Mouse (Mus musculus) C2C12 (cell line): ENCODE measurements around the gene Pla2g5. TPM values are rescaled to one million over a fixed set of nuclear protein-coding genes. Genes with fewer than 3 reads are reported as not detected.

Experiments
- H3K27me3 ChIP-seq: one replicate; pipeline ENCODE4 v1.6.1; 2011; ENCODE audit not compliant: control insufficient read depth, insufficient read depth, insufficient read length
- H3K36me3 ChIP-seq: one replicate; pipeline ENCODE4 v1.6.1; 2011; ENCODE audit not compliant: control insufficient read depth, insufficient read depth
- H3K4me3 ChIP-seq: one replicate; pipeline ENCODE4 v1.5.1; 2011; ENCODE audit warnings: mild to moderate bottlenecking, control low read depth; ENCODE audit not compliant: poor library complexity, insufficient read depth, severe bottlenecking
- H3K79me2 ChIP-seq: one replicate; pipeline ENCODE4 v1.6.1; 2011; ENCODE audit not compliant: control insufficient read depth, insufficient read depth
- H3K79me3 ChIP-seq: one replicate; pipeline ENCODE4 v1.6.1; 2011; ENCODE audit warnings: low read depth, control low read depth
- H3ac ChIP-seq: one replicate; pipeline ENCODE3; 2011; ENCODE audit warnings: low read depth; ENCODE audit not compliant: control insufficient read depth, insufficient read length
- CEBPB ChIP-seq: IDR thresholded peaks from one replicate; pipeline ENCODE4 v1.6.1; 2011; ENCODE audit warnings: low read depth, mild to moderate bottlenecking, control low read depth, moderate library complexity
- CTCF ChIP-seq: IDR thresholded peaks from one replicate; pipeline ENCODE4 v1.5.1; 2011; ENCODE audit not compliant: control insufficient read depth, insufficient read depth, insufficient read length
- FOSL1 ChIP-seq: IDR thresholded peaks from one replicate; pipeline ENCODE4 v1.8.0; 2011; ENCODE audit warnings: mild to moderate bottlenecking, low read length; ENCODE audit not compliant: poor library complexity, insufficient read depth, severe bottlenecking
- MAX ChIP-seq: IDR thresholded peaks from one replicate; pipeline ENCODE4 v1.6.1; 2011; ENCODE audit warnings: mild to moderate bottlenecking, control low read depth
- MYOD1 ChIP-seq: IDR thresholded peaks from one replicate; pipeline ENCODE4 v1.6.1; 2011; ENCODE audit warnings: low read depth; ENCODE audit not compliant: control insufficient read depth, insufficient read length
- MYOG ChIP-seq: IDR thresholded peaks from one replicate; pipeline ENCODE4 v1.6.1; 2011; ENCODE audit not compliant: control insufficient read depth, insufficient read length; ENCODE audit errors: extremely low read depth
- USF1 ChIP-seq: IDR thresholded peaks from one replicate; pipeline ENCODE4 v1.6.1; 2011; ENCODE audit warnings: low read depth, mild to moderate bottlenecking, control low read depth, moderate library complexity
- polyA plus RNA-seq: library from polyadenylated mRNA; unstranded; fragments of >200 nt; fragmentation: generic; extraction: Trizol; gene quantifications from one replicate; pipeline ENCODE4 v1.2.1, GENCODE M21; 2012; ENCODE audit warnings: missing spikeins

Gene Pla2g5
- polyA plus RNA-seq, 1 experiment, result 0.06 TPM

DNA sequence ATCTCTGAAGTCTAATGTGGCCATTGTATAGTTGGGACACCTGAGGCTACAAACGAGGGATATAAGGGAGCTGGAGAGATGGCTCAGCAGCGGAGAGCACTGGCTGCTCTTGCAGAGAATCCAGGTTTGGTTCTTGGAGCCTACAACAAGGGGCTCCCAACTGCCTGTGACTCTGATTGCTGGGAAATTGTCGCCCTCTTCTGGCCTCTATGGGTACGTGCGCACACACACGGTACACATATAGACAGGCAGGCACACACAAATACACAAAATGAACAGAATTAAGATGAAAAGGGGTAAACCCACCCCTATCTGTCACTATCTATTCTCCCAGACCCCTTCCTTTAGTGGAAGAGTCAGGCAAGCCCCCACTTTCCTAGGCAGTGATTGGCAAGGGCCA lies 110.7 kb downstream of the Pla2g5 start:
- Histone ChIP-seq H3ac (no peak overlapping the region), H3K79me3 (no peaks in the 10 kb centered on the region), H3K27me3 (peaks cover 23% of the 10 kb centered on the region), H3K79me2 (no peaks in the 10 kb centered on the region), H3K36me3 (no peaks in the 10 kb centered on the region), H3K4me3 (no peak overlapping the region)
- TF ChIP-seq CEBPB (no peak), MYOG (no peak), MAX (no peak), USF1 (no peak), FOSL1 (no peak), MYOD1 (no peak), CTCF (no peak)

Other genes with a start within 250 kb of the Pla2g5 start
- not detected for gene Vwa5b1, start 227.6 kb downstream of the Pla2g5 start, polyA plus RNA-seq
- gene Pla2g2c, start 138.7 kb downstream of the Pla2g5 start, polyA plus RNA-seq, result not detected
- not detected for gene Ubxn10, start 126.3 kb downstream of the Pla2g5 start, polyA plus RNA-seq
- gene Pla2g2f, start 105.9 kb downstream of the Pla2g5 start, polyA plus RNA-seq, result not detected
- not detected for gene Pla2g2d, start 87.7 kb downstream of the Pla2g5 start, polyA plus RNA-seq
- not detected for gene Gm13030, start 10.5 kb upstream of the Pla2g5 start, polyA plus RNA-seq
- gene Pla2g2e, start 14.5 kb upstream of the Pla2g5 start, polyA plus RNA-seq, result 2.5 TPM
- gene Otud3, start 50.5 kb upstream of the Pla2g5 start, polyA plus RNA-seq, result 9.2 TPM
- not detected for gene Rnf186, start 103.6 kb upstream of the Pla2g5 start, polyA plus RNA-seq
- gene Tmco4, start 109.4 kb upstream of the Pla2g5 start, polyA plus RNA-seq, result 1.8 TPM
- gene Htr6, start 212.1 kb upstream of the Pla2g5 start, polyA plus RNA-seq, result 0.02 TPM
- gene Nbl1, start 229.5 kb upstream of the Pla2g5 start, polyA plus RNA-seq, result 61.3 TPM